Mouse (Mus musculus): ENCODE data around the gene Fmnl3.

DNA sequence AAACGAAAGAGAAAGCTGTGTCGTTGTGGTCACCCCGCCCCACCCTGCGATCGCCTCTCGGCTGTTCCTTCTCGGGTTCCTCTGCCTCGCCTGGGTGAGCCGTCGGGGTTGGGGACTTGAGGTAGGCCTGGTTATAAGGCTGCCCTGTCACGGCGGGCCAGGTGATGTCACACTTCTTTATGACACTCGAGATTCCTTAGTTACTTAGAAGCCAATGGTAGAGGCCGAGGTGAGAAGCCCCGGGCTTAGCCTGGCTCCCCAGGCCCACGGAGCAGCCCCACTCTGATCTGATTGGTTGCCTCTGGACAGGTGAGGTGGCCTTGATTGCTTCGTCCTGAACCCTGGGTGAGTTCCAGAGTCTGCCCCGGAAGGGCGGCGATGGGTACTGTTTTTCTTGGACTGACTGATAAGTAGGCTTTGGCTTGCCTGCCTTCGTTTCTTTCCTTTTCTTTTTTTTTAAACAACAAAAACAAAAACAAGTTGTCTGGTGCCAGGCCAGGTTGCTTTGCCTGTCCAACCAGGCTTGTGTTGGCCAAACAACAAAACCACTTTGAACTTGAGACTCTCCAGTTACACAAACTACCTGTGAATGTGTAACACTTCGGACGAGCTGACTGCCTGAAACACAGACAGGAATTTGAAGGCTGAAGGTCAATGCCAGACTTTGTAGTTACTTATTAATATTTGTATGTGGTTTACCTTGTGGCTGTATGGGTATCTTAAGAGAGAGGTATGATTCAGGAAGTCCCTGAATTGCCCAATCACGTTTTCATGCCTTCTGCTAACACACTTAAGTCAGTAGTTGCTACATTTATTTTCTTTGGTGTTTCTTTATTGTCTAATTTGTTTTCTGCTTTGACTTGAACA lies 23.3 kb upstream of the Fmnl3 start:
- TF ChIP-seq CTCF (IDR thresholded peaks at IDR 0.05; ENCODE audit: borderline replicate concordance, insufficient read depth, low read length): no peak
- 0 out of 2 replicates have a peak, but pooled peaks have one; percentile 12 for TF ChIP-seq POLR2A (IDR thresholded peaks at IDR 0.05; ENCODE audit: low read depth, low read length)
